Mouse (Mus musculus) hindbrain, embryonic 10.5 days (tissue): ENCODE measurements around the gene Psmd13. TPM values are rescaled to one million over a fixed set of nuclear protein-coding genes. Genes with fewer than 3 reads are reported as not detected.

ENCODE experiments used
- DNase-seq: peaks from one replicate; pipeline ENCODE4 v3.0.0-alpha.2; 2017; ENCODE audit warnings: low spot score
- H3K27ac ChIP-seq: fragments of 300-500 bp; sonication (generic); 2 replicates; pipeline ENCODE4 v1.5.1; 2016; ENCODE audit warnings: mild to moderate bottlenecking, moderate library complexity
- H3K27me3 ChIP-seq: fragments of 300-500 bp; sonication (generic); 2 replicates; pipeline ENCODE4 v1.6.1; 2016; ENCODE audit warnings: mild to moderate bottlenecking; ENCODE audit not compliant: poor library complexity, insufficient read depth, severe bottlenecking
- H3K36me3 ChIP-seq: fragments of 300-500 bp; sonication (generic); 2 replicates; pipeline ENCODE4 v1.6.1; 2016; ENCODE audit warnings: mild to moderate bottlenecking, moderate library complexity
- H3K4me1 ChIP-seq: fragments of 300-500 bp; sonication (generic); replicated peaks from 2 replicates; pipeline ENCODE4 v1.6.1; 2016; ENCODE audit warnings: mild to moderate bottlenecking
- H3K4me3 ChIP-seq: fragments of 300-500 bp; sonication (generic); 2 replicates; pipeline ENCODE4 v1.5.1; 2016; ENCODE audit warnings: mild to moderate bottlenecking, moderate library complexity
- H3K9me3 ChIP-seq: fragments of 300-500 bp; sonication (generic); 2 replicates; pipeline ENCODE4 v1.6.1; 2016; ENCODE audit warnings: mild to moderate bottlenecking, moderate library complexity
- WGBS: fragments of 180-500 bp; shearing (Covaris S2); methylation state at CpG from one replicate; pipeline ENCODE4 v1.1.7; 2016; 5-methylcytosine and 5-hydroxymethylcytosine counted together
- polyA plus RNA-seq: library from polyadenylated mRNA; unstranded; fragments of >200 nt; fragmentation: Nextera tagmentation; extraction: Ambion mirVana; gene quantifications from 2 replicates; pipeline ENCODE4 v1.2.1, GENCODE M21; 2016

Gene Psmd13
- polyA plus RNA-seq, 1 experiment from 2014 or later = 344 TPM

DNA sequence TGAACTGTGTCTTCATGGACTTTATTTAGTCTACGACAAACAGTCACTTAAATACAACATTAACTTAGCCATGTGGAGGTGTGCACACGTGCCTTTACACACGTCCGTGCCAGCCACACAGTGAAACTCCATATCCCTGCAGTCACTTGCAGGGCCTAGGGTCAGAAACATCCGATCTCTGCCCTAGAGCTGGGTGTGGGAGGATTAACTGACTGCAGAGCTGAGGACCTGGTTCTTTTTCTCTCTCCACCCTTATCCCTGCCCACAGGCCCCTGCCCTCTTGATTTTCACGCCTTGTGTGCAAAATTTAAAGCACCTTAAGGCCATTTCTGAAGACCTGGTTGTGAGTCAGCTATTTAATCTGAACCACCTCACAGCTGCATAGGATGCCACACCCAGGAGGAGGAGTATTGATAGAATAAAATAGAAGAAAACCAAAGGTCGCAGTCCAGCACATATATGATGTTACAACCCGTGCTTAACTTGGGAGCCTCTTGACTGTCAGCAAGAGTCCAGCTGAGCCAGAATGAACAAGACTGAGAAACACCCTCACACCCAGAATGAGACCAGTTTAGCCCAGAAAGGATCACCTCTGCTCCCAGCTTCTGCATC is 38.8 kb downstream of the Psmd13 start, which contains the start of gene Nlrp6:
TSS of gene Nlrp6 (plus strand) at position 485 of the 612 bp plus-strand sequence.
- H3K4me3 ChIP-seq = peak within 1 kb of the TSS; percentile 56; the same call in 1 of the 2 replicates
- no peak within 1 kb of the TSS for H3K27ac ChIP-seq
- WGBS = 76% methylated on average over 8 of the region's 8 CpGs
- H3K36me3 ChIP-seq = no peaks in the 10 kb centered on the region
- H3K9me3 ChIP-seq = no peaks in the 10 kb centered on the region
- H3K4me1 ChIP-seq = peaks cover 23% of the 10 kb centered on the region
- H3K27me3 ChIP-seq = peaks cover 78% of the 10 kb centered on the region
- DNase-seq = no peak

DNA sequence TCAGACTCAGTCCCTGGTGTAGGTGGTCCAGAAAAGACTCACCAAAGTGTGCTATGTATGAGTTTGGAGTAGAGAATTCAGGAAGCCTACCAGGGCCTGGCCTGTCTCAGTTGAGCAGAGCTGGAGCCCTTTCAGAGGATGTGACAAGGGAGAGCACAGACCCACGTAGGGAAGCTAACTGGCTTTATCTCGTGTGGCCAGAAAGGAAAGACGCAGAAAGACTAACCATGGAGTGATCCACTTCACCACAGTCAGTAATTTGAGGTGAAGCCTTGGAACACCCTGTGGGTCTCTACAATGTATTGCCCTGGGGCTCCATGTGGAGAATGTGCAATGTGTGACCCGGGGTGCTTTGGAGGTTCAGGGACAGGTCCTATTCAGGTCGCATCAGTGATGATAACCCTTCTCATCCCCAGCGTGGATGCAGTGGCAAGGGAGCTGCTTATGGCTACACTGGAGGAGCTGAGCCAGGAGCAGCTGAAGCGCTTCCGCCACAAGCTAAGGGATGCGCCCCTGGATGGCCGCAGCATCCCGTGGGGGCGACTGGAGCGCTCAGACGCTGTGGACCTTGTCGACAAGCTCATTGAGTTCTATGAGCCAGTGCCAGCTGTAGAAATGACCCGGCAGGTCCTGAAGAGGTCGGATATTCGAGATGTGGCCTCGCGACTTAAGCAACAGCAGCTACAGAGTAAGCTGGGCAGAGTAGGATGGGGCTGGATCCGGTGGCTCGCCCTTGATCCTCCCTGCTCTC is 39.6 kb downstream of the Psmd13 start:
- WGBS = 27% methylated on average over 22 of the region's 22 CpGs
- Histone ChIP-seq H3K27ac (no peak overlapping the region), H3K36me3 (no peaks in the 10 kb centered on the region), H3K27me3 (peaks cover 85% of the 10 kb centered on the region), H3K4me3 (peak overlapping the region; percentile 56; the same call in 1 of the 2 replicates), H3K4me1 (peaks cover 23% of the 10 kb centered on the region), H3K9me3 (no peaks in the 10 kb centered on the region)
- no peak for DNase-seq

DNA sequence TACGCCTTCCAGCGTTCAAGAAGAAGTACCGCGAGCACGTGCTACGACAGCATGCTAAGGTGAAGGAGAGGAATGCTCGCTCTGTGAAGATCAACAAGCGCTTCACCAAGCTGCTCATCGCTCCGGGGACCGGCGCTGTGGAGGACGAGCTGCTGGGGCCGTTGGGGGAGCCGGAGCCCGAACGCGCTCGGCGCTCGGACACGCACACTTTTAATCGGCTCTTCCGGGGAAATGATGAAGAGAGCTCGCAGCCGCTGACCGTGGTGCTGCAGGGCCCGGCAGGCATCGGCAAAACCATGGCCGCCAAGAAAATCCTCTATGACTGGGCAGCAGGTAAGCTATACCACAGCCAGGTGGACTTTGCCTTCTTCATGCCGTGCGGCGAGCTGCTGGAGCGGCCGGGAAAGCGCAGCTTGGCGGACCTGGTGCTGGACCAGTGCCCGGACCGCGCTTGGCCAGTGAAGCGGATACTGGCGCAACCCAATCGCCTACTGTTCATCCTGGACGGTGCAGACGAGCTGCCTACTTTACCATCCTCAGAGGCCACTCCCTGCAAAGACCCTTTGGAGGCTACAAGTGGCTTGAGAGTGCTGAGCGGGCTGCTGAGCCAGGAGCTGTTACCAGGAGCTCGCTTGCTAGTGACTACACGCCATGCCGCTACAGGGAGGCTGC is 40.8 kb downstream of the Psmd13 start:
- H3K9me3 ChIP-seq = no peaks in the 10 kb centered on the region
- peaks cover 88% of the 10 kb centered on the region for H3K27me3 ChIP-seq
- peak overlapping the region; percentile 56 for H3K4me3 ChIP-seq
- no peaks in the 10 kb centered on the region for H3K36me3 ChIP-seq
- WGBS = under 1% methylated on average over 49 of the region's 49 CpGs
- DNase-seq = peak; percentile 51
- peaks cover 23% of the 10 kb centered on the region for H3K4me1 ChIP-seq
- peak overlapping the region; percentile 59 for H3K27ac ChIP-seq

DNA sequence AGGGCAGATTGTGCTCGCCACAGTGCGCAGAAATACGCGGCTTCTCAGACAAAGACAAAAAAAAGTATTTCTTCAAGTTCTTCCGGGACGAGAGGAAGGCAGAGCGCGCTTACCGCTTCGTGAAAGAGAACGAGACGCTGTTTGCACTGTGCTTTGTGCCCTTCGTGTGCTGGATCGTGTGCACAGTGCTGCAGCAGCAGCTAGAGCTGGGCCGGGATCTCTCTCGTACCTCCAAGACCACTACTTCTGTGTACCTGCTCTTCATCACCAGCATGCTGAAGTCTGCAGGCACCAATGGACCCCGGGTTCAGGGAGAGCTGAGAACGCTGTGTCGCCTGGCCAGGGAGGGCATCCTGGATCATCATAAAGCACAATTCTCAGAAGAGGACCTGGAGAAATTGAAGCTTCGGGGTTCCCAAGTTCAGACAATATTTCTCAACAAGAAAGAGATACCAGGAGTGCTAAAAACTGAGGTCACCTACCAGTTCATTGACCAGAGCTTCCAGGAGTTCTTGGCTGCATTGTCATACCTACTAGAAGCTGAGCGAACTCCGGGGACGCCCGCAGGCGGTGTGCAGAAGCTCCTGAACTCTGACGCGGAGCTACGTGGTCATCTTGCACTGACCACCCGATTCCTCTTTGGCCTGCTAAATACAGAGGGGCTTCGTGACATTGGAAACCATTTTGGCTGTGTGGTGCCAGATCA is 41.5 kb downstream of the Psmd13 start:
- Histone ChIP-seq H3K27me3 (peaks cover 81% of the 10 kb centered on the region), H3K27ac (peak overlapping the region; percentile 59), H3K4me3 (peak overlapping the region; percentile 56), H3K9me3 (no peaks in the 10 kb centered on the region), H3K4me1 (peaks cover 23% of the 10 kb centered on the region), H3K36me3 (no peaks in the 10 kb centered on the region)
- DNase-seq = no peak
- WGBS = 21% methylated on average over 30 of the region's 30 CpGs

DNA sequence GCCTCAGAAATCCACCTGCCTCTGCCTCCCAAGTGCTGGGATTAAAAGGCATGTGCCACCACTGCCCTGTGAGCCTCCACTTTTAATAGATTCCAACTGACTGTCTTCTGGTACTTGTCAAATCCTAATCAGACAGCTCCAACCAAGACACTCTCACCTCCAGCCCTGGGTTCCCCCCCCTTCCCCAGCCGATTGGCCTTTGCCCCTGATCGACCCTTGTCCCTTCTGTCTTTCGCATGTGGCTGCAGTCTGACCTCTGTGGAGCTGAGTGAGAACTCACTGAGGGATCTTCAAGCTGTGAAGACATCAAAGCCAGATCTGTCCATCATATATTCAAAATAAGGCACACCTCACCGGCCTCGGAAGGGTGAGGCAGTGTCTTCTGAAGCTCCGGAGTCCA is 45.4 kb downstream of the Psmd13 start:
- WGBS = 80% methylated on average over 6 of the region's 6 CpGs
- H3K27ac ChIP-seq = no peak overlapping the region
- no peaks in the 10 kb centered on the region for H3K36me3 ChIP-seq
- no peak overlapping the region for H3K4me3 ChIP-seq
- peaks cover 15% of the 10 kb centered on the region for H3K4me1 ChIP-seq
- peaks cover 45% of the 10 kb centered on the region for H3K27me3 ChIP-seq
- DNase-seq = no peak
- no peaks in the 10 kb centered on the region for H3K9me3 ChIP-seq

DNA sequence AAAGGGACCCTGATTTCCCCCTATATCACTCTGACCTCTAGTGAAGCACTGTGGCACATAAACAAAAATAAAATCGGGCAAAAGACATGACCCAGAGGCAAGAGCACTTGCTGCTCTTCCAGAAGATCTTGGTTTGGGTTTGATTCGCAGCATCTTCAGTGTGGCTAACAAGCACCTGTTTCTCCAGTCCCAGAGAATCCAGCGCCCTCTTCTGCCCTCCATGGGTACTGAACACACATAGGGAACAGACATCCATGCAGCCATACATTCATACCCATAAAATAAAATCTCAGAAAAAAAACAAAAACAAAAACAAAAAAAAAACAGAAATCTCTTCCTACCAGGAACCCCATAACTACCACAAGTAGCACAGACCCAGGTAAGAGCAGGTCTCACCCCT is 56.7 kb downstream of the Psmd13 start:
- Histone ChIP-seq H3K9me3 (no peaks in the 10 kb centered on the region), H3K4me3 (no peak overlapping the region), H3K27ac (no peak overlapping the region), H3K27me3 (no peaks in the 10 kb centered on the region), H3K36me3 (no peaks in the 10 kb centered on the region), H3K4me1 (peaks cover 29% of the 10 kb centered on the region)
- no peak for DNase-seq
- 40% methylated on average over 3 of the region's 3 CpGs for WGBS

DNA sequence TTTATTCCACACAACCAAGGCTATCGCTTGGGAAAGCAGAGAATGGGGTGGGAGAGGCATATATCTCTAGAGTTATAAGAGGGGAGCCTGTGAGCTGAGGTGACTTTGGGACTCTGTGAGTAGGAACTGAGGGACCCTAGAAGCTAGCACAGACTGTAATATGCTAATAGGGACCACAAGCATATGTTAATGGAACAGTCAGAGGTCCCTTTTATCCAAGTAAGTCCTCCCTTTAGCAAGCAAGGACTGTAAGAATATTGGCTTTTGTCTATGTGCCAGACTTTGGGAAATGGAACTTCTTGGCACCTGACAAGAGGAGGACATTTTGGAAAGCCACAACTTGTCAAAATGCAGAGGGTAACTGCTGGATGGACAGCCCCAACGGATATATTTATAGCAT is 57.1 kb downstream of the Psmd13 start:
- no peak overlapping the region for H3K27ac ChIP-seq
- WGBS = 18% methylated on average over 2 of the region's 2 CpGs
- no peak for DNase-seq
- no peak overlapping the region for H3K4me3 ChIP-seq
- H3K4me1 ChIP-seq = peaks cover 29% of the 10 kb centered on the region
- H3K9me3 ChIP-seq = no peaks in the 10 kb centered on the region
- no peaks in the 10 kb centered on the region for H3K27me3 ChIP-seq
- no peaks in the 10 kb centered on the region for H3K36me3 ChIP-seq

DNA sequence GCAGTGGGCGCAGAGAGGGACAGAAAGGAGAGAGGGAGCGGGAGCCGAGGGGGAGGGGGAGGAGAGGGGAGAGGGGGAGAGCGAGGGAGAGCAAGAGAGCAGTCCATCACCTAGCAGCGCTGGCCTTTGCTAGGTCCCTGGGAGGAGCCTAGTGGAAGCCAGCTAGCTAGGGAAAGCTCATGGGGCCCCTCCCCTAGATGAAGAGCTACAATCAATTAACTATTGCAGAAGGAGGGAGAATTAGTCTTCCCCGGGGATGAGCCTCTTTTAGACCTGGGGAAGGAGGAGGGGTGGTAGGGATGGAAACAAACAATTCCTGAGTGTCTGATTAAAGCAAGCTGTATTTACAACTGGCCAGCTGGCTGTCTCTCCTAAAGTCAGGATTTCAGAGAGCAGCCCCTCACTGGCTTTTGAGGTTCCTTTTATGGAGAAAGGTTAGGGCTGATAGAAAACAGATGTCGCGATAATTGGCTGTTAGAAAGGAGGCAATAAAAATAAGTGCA is 58.0 kb downstream of the Psmd13 start:
- H3K4me3 ChIP-seq = no peak overlapping the region
- H3K9me3 ChIP-seq = no peaks in the 10 kb centered on the region
- H3K27ac ChIP-seq = peak overlapping the region; percentile 50
- peaks cover 29% of the 10 kb centered on the region for H3K4me1 ChIP-seq
- WGBS = 10% methylated on average over 8 of the region's 8 CpGs
- H3K27me3 ChIP-seq = no peaks in the 10 kb centered on the region
- peaks cover 2% of the 10 kb centered on the region; the same call in 1 of the 2 replicates for H3K36me3 ChIP-seq
- DNase-seq = peak; percentile 50

DNA sequence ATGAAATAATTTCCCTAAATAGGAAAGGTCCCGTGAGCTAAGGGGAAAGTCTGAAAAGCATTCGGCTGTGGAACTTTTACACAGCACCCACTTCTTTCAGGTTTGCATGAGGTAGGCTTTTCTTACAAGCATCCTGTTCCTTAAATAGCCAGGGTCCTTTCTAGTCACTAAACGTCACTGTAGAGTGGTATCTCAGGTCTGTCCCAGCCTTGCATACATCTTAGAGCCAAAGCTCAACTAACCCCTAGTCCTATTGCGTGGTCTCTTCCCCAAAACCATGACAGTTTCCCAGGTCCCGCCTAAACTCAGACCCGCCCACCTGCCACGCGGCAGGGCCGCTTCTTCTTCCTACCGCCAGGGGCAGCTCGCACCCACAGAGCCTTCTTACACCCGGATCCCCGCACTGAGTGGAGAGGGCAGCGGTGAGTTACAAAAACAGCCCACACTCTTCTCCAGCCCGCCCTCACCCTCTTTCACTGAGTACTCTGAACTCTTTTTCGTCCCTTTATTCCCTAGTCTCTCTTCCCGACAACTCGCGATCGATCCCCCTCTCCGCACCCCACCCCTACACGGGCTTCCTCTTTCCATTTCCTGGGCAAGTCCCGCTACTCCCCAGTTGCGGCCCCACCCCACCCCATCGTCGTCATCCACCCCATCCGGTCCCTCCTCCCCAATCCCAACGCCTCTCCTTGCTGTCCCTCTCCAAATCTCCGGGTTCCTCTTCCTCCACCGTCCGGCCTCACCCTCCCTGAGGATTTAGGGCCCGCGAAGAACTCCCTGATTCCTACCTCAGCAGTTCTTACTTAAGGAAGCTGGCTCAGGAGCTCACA is 59.7 kb downstream of the Psmd13 start, which contains the start of gene Pgghg:
TSS of gene Pgghg (plus strand) at position 170 of the 830 bp plus-strand sequence.
- Histone ChIP-seq H3K4me3 (peak within 1 kb of the TSS; percentile 65), H3K27ac (peak within 1 kb of the TSS; percentile 93)
- WGBS = 4% methylated on average over 33 of the region's 33 CpGs

DNA sequence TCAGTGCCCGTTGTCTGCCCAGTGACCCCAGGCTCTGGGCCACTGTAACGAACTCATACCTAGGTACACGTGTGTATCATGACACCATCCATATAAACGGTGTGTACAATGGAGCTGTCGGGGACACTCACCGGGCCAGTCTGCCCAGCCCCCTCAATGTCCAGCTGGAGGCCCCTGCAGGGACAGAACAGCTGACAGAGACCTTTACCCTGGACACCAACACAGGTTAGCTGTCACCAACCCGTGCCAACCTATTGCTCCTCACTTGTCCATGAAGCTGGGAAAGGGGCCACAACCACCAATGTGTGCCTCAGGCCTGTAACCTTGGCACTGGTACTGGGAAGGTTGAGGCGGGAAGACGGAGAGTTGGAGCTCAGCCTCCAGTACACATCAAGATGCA is 60.6 kb downstream of the Psmd13 start:
- Histone ChIP-seq H3K27me3 (no peaks in the 10 kb centered on the region), H3K4me1 (peaks cover 29% of the 10 kb centered on the region), H3K36me3 (peaks cover 27% of the 10 kb centered on the region), H3K27ac (peak overlapping the region; percentile 93), H3K9me3 (no peaks in the 10 kb centered on the region), H3K4me3 (peak overlapping the region; percentile 65)
- no peak for DNase-seq
- WGBS = 66% methylated on average over 9 of the region's 9 CpGs

More for the DNA sequence above, 59.7 kb downstream of the Psmd13 start, which contains the start of gene Pgghg:
- Histone ChIP-seq H3K36me3 (peaks cover 18% of the 10 kb centered on the region), H3K9me3 (no peaks in the 10 kb centered on the region), H3K27me3 (no peaks in the 10 kb centered on the region), H3K4me1 (peaks cover 29% of the 10 kb centered on the region)
- DNase-seq = peak; percentile 89

DNA sequence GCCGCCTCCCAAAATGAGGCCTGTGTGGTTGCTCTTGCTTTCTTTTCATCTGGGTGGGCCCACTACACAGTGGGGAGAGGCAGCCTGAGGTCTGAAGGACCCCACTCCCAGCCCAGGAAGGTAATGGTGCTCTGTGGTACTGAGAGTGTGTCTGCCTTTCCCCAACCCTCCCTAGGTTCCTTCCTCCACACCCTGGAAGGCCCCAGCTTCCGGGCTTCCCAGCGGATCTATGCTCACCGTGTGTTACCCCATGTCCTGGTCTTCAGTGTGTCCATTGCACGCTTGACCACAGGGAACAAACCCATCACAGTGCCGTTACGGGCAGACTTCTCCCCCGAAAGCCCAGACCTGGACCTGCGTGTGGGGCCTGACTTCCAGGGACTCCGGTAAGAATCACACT is 61.0 kb downstream of the Psmd13 start:
- no peaks in the 10 kb centered on the region for H3K27me3 ChIP-seq
- no peaks in the 10 kb centered on the region for H3K9me3 ChIP-seq
- DNase-seq = no peak
- 93% methylated on average over 10 of the region's 10 CpGs for WGBS
- H3K4me3 ChIP-seq = no peak overlapping the region
- H3K4me1 ChIP-seq = peaks cover 29% of the 10 kb centered on the region
- peak overlapping the region; percentile 35; the same call in 1 of the 2 replicates for H3K27ac ChIP-seq
- H3K36me3 ChIP-seq = peaks cover 31% of the 10 kb centered on the region
